Mouse (Mus musculus): Measurements from ENCODE around the gene Atp6v1g2. TPM values are rescaled to one million over a fixed set of nuclear protein-coding genes. Genes with fewer than 3 reads are reported as not detected.
A peak's percentile ranks its signal among the peaks of the same experiment; 100 is the strongest.

The Atp6v1g2 gene
- polyA plus RNA-seq, 1 experiment from 2014 or later: 3.0 TPM

- Histone ChIP-seq H3K4me2 (replicated peaks; ENCODE audit: low read depth) (peak overlapping the region; percentile 78), H3K9ac (ENCODE audit: low read length) (peak overlapping the region; percentile 52), H3K27me3 (ENCODE audit: control insufficient read depth, insufficient read depth, low read length) (no peaks in the 10 kb centered on the region), H3K4me1 (replicated peaks; ENCODE audit: control insufficient read depth, insufficient read depth) (no peaks in the 10 kb centered on the region), H3K4me3 (ENCODE audit: low read depth, low read length) (peak overlapping the region; percentile 41), H3K27ac (replicated peaks) (no peak overlapping the region), H3K9me3 (ENCODE audit: control insufficient read depth, low read length) (no peaks in the 10 kb centered on the region), H3K36me3 (ENCODE audit: control insufficient read depth, insufficient read depth, low read length) (no peaks in the 10 kb centered on the region)
- ATAC-seq (ENCODE audit: low FRiP score, low TSS enrichment) (peak; percentile 21; the same call in 1 of the 2 replicates), DNase-seq (ENCODE audit: low spot score) (no peak)
- TF ChIP-seq EP300 (optimal IDR thresholded peaks at IDR 0.05): no peak
- no peak for TF ChIP-seq CTCF (IDR thresholded peaks at IDR 0.05; ENCODE audit: low read depth)
- 38% methylated on average over 19 of the region's 19 CpGs for WGBS
Measured at GRCm38 (mm10) chr17:35194844-35195630, 38.4 kb upstream of the Atp6v1g2 start.

- ATAC-seq (ENCODE audit: low FRiP score, low TSS enrichment): peak; percentile 85
- Histone ChIP-seq H3K36me3 (ENCODE audit: control insufficient read depth, insufficient read depth, low read length) (no peaks in the 10 kb centered on the region), H3K4me1 (replicated peaks; ENCODE audit: control insufficient read depth, insufficient read depth) (no peaks in the 10 kb centered on the region), H3K27me3 (ENCODE audit: control insufficient read depth, insufficient read depth, low read length) (no peaks in the 10 kb centered on the region; the same call in 1 of the 2 replicates), H3K4me2 (replicated peaks; ENCODE audit: low read depth) (peak overlapping the region; percentile 78), H3K4me3 (ENCODE audit: low read depth, low read length) (peak overlapping the region; percentile 41), H3K27ac (replicated peaks) (no peak overlapping the region), H3K9me3 (ENCODE audit: control insufficient read depth, low read length) (no peaks in the 10 kb centered on the region), H3K9ac (ENCODE audit: low read length) (peak overlapping the region; percentile 52)
- DNase-seq (ENCODE audit: low spot score): peak; percentile 82
- TF ChIP-seq CTCF (IDR thresholded peaks at IDR 0.05; ENCODE audit: low read depth): peak; percentile 94
- no peak for TF ChIP-seq EP300 (optimal IDR thresholded peaks at IDR 0.05)
- WGBS: 1% methylated on average over 58 of the region's 66 CpGs
Measured at GRCm38 (mm10) chr17:35195631-35196320, 37.7 kb upstream of the Atp6v1g2 start.

- Histone ChIP-seq H3K27me3 (ENCODE audit: control insufficient read depth, insufficient read depth, low read length) (no peaks in the 10 kb centered on the region; the same call in 1 of the 2 replicates), H3K9ac (ENCODE audit: low read length) (no peak overlapping the region), H3K4me2 (replicated peaks; ENCODE audit: low read depth) (peak overlapping the region; percentile 78), H3K4me1 (replicated peaks; ENCODE audit: control insufficient read depth, insufficient read depth) (no peaks in the 10 kb centered on the region), H3K27ac (replicated peaks) (no peak overlapping the region), H3K9me3 (ENCODE audit: control insufficient read depth, low read length) (no peaks in the 10 kb centered on the region), H3K36me3 (ENCODE audit: control insufficient read depth, insufficient read depth, low read length) (no peaks in the 10 kb centered on the region), H3K4me3 (ENCODE audit: low read depth, low read length) (peak overlapping the region; percentile 41)
- DNase-seq (ENCODE audit: low spot score) (no peak), ATAC-seq (ENCODE audit: low FRiP score, low TSS enrichment) (peak; percentile 21; the same call in 1 of the 2 replicates)
- 31% methylated on average over 9 of the region's 9 CpGs for WGBS
- TF ChIP-seq CTCF (IDR thresholded peaks at IDR 0.05; ENCODE audit: low read depth) (no peak), EP300 (optimal IDR thresholded peaks at IDR 0.05) (no peak)
Measured at GRCm38 (mm10) chr17:35196321-35196641, 37.2 kb upstream of the Atp6v1g2 start.

GRCm38 (mm10) chr17:35197126-35197525, 36.3 kb upstream of the Atp6v1g2 start:
- Histone ChIP-seq H3K4me1 (replicated peaks; ENCODE audit: control insufficient read depth, insufficient read depth) (no peaks in the 10 kb centered on the region), H3K36me3 (ENCODE audit: control insufficient read depth, insufficient read depth, low read length) (no peaks in the 10 kb centered on the region), H3K9ac (ENCODE audit: low read length) (no peak overlapping the region), H3K27me3 (ENCODE audit: control insufficient read depth, insufficient read depth, low read length) (no peaks in the 10 kb centered on the region; the same call in 1 of the 2 replicates), H3K9me3 (ENCODE audit: control insufficient read depth, low read length) (no peaks in the 10 kb centered on the region), H3K27ac (replicated peaks) (no peak overlapping the region), H3K4me2 (replicated peaks; ENCODE audit: low read depth) (no peak overlapping the region), H3K4me3 (ENCODE audit: low read depth, low read length) (no peak overlapping the region)
- no peak for TF ChIP-seq EP300 (optimal IDR thresholded peaks at IDR 0.05)
- TF ChIP-seq CTCF (IDR thresholded peaks at IDR 0.05; ENCODE audit: low read depth): no peak
- 37% methylated on average over 5 of the region's 6 CpGs for WGBS
- no peak for DNase-seq (ENCODE audit: low spot score)
- ATAC-seq (ENCODE audit: low FRiP score, low TSS enrichment): no peak

- no peak overlapping the region for H3K9ac ChIP-seq (ENCODE audit: low read length)
- TF ChIP-seq EP300 (optimal IDR thresholded peaks at IDR 0.05) (no peak), CTCF (IDR thresholded peaks at IDR 0.05; ENCODE audit: low read depth) (no peak)
- H3K27me3 ChIP-seq (ENCODE audit: control insufficient read depth, insufficient read depth, low read length): no peaks in the 10 kb centered on the region; the same call in 1 of the 2 replicates
- no peaks in the 10 kb centered on the region for H3K36me3 ChIP-seq (ENCODE audit: control insufficient read depth, insufficient read depth, low read length)
- no peak overlapping the region for H3K27ac ChIP-seq (replicated peaks)
- no peak for ATAC-seq (ENCODE audit: low FRiP score, low TSS enrichment)
- H3K9me3 ChIP-seq (ENCODE audit: control insufficient read depth, low read length): no peaks in the 10 kb centered on the region
- WGBS: 54% methylated on average over 7 of the region's 7 CpGs
- no peak for DNase-seq (ENCODE audit: low spot score)
- no peaks in the 10 kb centered on the region for H3K4me1 ChIP-seq (replicated peaks; ENCODE audit: control insufficient read depth, insufficient read depth)
- no peak overlapping the region for H3K4me3 ChIP-seq (ENCODE audit: low read depth, low read length)
- H3K4me2 ChIP-seq (replicated peaks; ENCODE audit: low read depth): no peak overlapping the region
Measured at GRCm38 (mm10) chr17:35198029-35198428, 35.4 kb upstream of the Atp6v1g2 start.

- Histone ChIP-seq H3K27me3 (ENCODE audit: control insufficient read depth, insufficient read depth, low read length) (no peaks in the 10 kb centered on the region; the same call in 1 of the 2 replicates), H3K36me3 (ENCODE audit: control insufficient read depth, insufficient read depth, low read length) (no peaks in the 10 kb centered on the region)
- 27% methylated on average over 8 of the region's 8 CpGs for WGBS
Measured at GRCm38 (mm10) chr17:35198946-35199345, 34.5 kb upstream of the Atp6v1g2 start.

More at GRCm38 (mm10) chr17:35198946-35199345, 34.5 kb upstream of the Atp6v1g2 start:
- Histone ChIP-seq H3K27ac (replicated peaks) (no peak overlapping the region), H3K9me3 (ENCODE audit: control insufficient read depth, low read length) (no peaks in the 10 kb centered on the region), H3K4me3 (ENCODE audit: low read depth, low read length) (no peak overlapping the region), H3K9ac (ENCODE audit: low read length) (no peak overlapping the region), H3K4me2 (replicated peaks; ENCODE audit: low read depth) (no peak overlapping the region), H3K4me1 (replicated peaks; ENCODE audit: control insufficient read depth, insufficient read depth) (no peaks in the 10 kb centered on the region)
- no peak for DNase-seq (ENCODE audit: low spot score)
- no peak for TF ChIP-seq EP300 (optimal IDR thresholded peaks at IDR 0.05)
- TF ChIP-seq CTCF (IDR thresholded peaks at IDR 0.05; ENCODE audit: low read depth): no peak
- ATAC-seq (ENCODE audit: low FRiP score, low TSS enrichment): no peak

Data from stomach, postnatal 0 days (tissue).